Mouse (Mus musculus): ENCODE data around the gene Fkbpl. TPM values are rescaled to one million over a fixed set of nuclear protein-coding genes. Genes with fewer than 3 reads are reported as not detected.

Gene Fkbpl
- 2.6 and 5.9 TPM in 2 replicates for polyA plus RNA-seq (2012; rRNA removed)

GRCm38 (mm10) chr17:34644608-34645007 is at the start of gene Fkbpl:
Fkbpl (plus strand) TSS chr17:34644764.

GRCm38 (mm10) chr17:34597566-34598095 is 46.9 kb upstream of the Fkbpl start, which contains the start of gene Ager:
Ager (plus strand) TSS chr17:34597862.

GRCm38 (mm10) chr17:34603375-34604060 is 41.0 kb upstream of the Fkbpl start, which contains the start of gene Rnf5:
Rnf5 (minus strand) TSS chr17:34603690.

GRCm38 (mm10) chr17:34604061-34604508 is 40.5 kb upstream of the Fkbpl start, which contains the start of gene Agpat1:
Agpat1 (plus strand) TSS chr17:34604262.

GRCm38 (mm10) chr17:34615871-34616270 is 28.7 kb upstream of the Fkbpl start, which contains the start of gene Egfl8:
Egfl8 (minus strand) TSS chr17:34615971.

GRCm38 (mm10) chr17:34627943-34628643 is 16.5 kb upstream of the Fkbpl start, which contains the start of gene Ppt2:
Ppt2 (minus strand) TSS chr17:34628510.

GRCm38 (mm10) chr17:34629221-34629751 is 15.3 kb upstream of the Fkbpl start, which contains the start of gene Prrt1:
Prrt1 (plus strand) TSS chr17:34629533.

GRCm38 (mm10) chr17:34646906-34647787 is 2.6 kb downstream of the Fkbpl start, which contains the start of gene Atf6b:
Atf6b (plus strand) TSS chr17:34647146.

GRCm38 (mm10) chr17:34670235-34670634 is 25.7 kb downstream of the Fkbpl start, which contains the start of gene Tnxb:
Tnxb (plus strand) TSS chr17:34670535.

Other genes starting within 250 kb of the Fkbpl start
- gene BC051142, start 245.9 kb upstream of the Fkbpl start, polyA plus RNA-seq (2012; rRNA removed): 0.84 and 0.85 TPM in 2 replicates
- not detected in 2 replicates for gene Btnl4, start 167.4 kb upstream of the Fkbpl start, polyA plus RNA-seq (2012; rRNA removed)
- gene Btnl6, start 127.4 kb upstream of the Fkbpl start, polyA plus RNA-seq (2012; rRNA removed): not detected in 2 replicates
- gene Notch4, start 80.5 kb upstream of the Fkbpl start, polyA plus RNA-seq (2012; rRNA removed): 26.5 and 37.1 TPM in 2 replicates
- gene Gpsm3, start 55.0 kb upstream of the Fkbpl start, polyA plus RNA-seq (2012; rRNA removed): 7.6 and 8.4 TPM in 2 replicates
- 74.1 and 89.9 TPM in 2 replicates for gene Pbx2, start 53.5 kb upstream of the Fkbpl start, polyA plus RNA-seq (2012; rRNA removed)
- gene Ager, start 46.9 kb upstream of the Fkbpl start, polyA plus RNA-seq (2012; rRNA removed): 3.7 and 4.7 TPM in 2 replicates
- 82.6 and 89.3 TPM in 2 replicates for gene Rnf5, start 41.1 kb upstream of the Fkbpl start, polyA plus RNA-seq (2012; rRNA removed)
- 293 and 303 TPM in 2 replicates for gene Agpat1, start 40.5 kb upstream of the Fkbpl start, polyA plus RNA-seq (2012; rRNA removed)
- gene Egfl8, start 28.8 kb upstream of the Fkbpl start, polyA plus RNA-seq (2012; rRNA removed): 3.9 and 5.0 TPM in 2 replicates
- gene Ppt2, start 16.3 kb upstream of the Fkbpl start, polyA plus RNA-seq (2012; rRNA removed): 41.5 and 54.3 TPM in 2 replicates
- gene Prrt1, start 15.2 kb upstream of the Fkbpl start, polyA plus RNA-seq (2012; rRNA removed): 6.4 and 7.2 TPM in 2 replicates
- gene Atf6b, start 2.4 kb downstream of the Fkbpl start, polyA plus RNA-seq (2012; rRNA removed): 121 and 125 TPM in 2 replicates
- 47.5 and 63.3 TPM in 2 replicates for gene Tnxb, start 25.8 kb downstream of the Fkbpl start, polyA plus RNA-seq (2012; rRNA removed)
- 35.2 and 35.5 TPM in 2 replicates for gene C4b, start 99.1 kb downstream of the Fkbpl start, polyA plus RNA-seq (2012; rRNA removed)
- 1.5 and 2.7 TPM in 2 replicates for gene Cyp21a1, start 159.8 kb downstream of the Fkbpl start, polyA plus RNA-seq (2012; rRNA removed)
- gene Stk19, start 192.2 kb downstream of the Fkbpl start, polyA plus RNA-seq (2012; rRNA removed): 56.5 and 60.0 TPM in 2 replicates
- gene Dxo, start 192.3 kb downstream of the Fkbpl start, polyA plus RNA-seq (2012; rRNA removed): 45.2 and 55.1 TPM in 2 replicates
- 114 and 120 TPM in 2 replicates for gene Skiv2l, start 205.4 kb downstream of the Fkbpl start, polyA plus RNA-seq (2012; rRNA removed)
- gene Nelfe, start 205.6 kb downstream of the Fkbpl start, polyA plus RNA-seq (2012; rRNA removed): 24.5 and 28.4 TPM in 2 replicates
- 16.7 and 26.4 TPM in 2 replicates for gene Cfb, start 217.8 kb downstream of the Fkbpl start, polyA plus RNA-seq (2012; rRNA removed)
- 31.4 and 37.2 TPM in 2 replicates for gene Zbtb12, start 234.7 kb downstream of the Fkbpl start, polyA plus RNA-seq (2012; rRNA removed)
- gene Gm20547, start 237.3 kb downstream of the Fkbpl start, polyA plus RNA-seq (2012; rRNA removed): 0.06 TPM in 1 of 2 replicates, not detected in the other

Data from ovary, adult 2 months (tissue).